Mouse (Mus musculus) stomach, postnatal 0 days (tissue): ENCODE measurements around the gene Card11. TPM values are rescaled to one million over a fixed set of nuclear protein-coding genes. Genes with fewer than 3 reads are reported as not detected.

Experiments used
- ATAC-seq: fragments of 200-750 bp; cut with Nextera tagmentation; 2 replicates; pipeline ENCODE4 v1.8.0; 2017; ENCODE audit not compliant: low FRiP score, low TSS enrichment
- DNase-seq: peaks from one replicate; pipeline ENCODE4 v3.0.0-alpha.2; 2016; ENCODE audit warnings: low spot score
- H3K27ac ChIP-seq: fragments of 300-500 bp; sonication (generic); replicated peaks from 2 replicates; pipeline ENCODE4 v1.5.1; 2014; ENCODE audit warnings: mild to moderate bottlenecking, control low read depth
- H3K27me3 ChIP-seq: fragments of 300-500 bp; sonication (generic); 2 replicates; pipeline ENCODE4 v1.6.1; 2014; ENCODE audit warnings: low read length; ENCODE audit not compliant: control insufficient read depth, insufficient read depth
- H3K36me3 ChIP-seq: fragments of 300-500 bp; sonication (generic); 2 replicates; pipeline ENCODE4 v1.6.1; 2014; ENCODE audit warnings: low read length, mixed read lengths; ENCODE audit not compliant: control insufficient read depth, insufficient read depth
- H3K4me1 ChIP-seq: fragments of 300-500 bp; sonication (generic); replicated peaks from 2 replicates; pipeline ENCODE4 v1.6.1; 2014; ENCODE audit warnings: antibody characterized with exemption; ENCODE audit not compliant: control insufficient read depth, insufficient read depth
- H3K4me2 ChIP-seq: fragments of 300-500 bp; sonication (generic); replicated peaks from 2 replicates; pipeline ENCODE4 v1.6.1; 2014; ENCODE audit warnings: low read depth, mild to moderate bottlenecking, control low read depth, moderate library complexity
- H3K4me3 ChIP-seq: fragments of 300-500 bp; sonication (generic); 2 replicates; pipeline ENCODE4 v1.5.1; 2014; ENCODE audit warnings: low read depth, low read length, control low read depth
- H3K9ac ChIP-seq: fragments of 300-500 bp; sonication (generic); 2 replicates; pipeline ENCODE4 v1.6.1; 2014; ENCODE audit warnings: mild to moderate bottlenecking, low read length, control low read depth, mixed read lengths
- H3K9me3 ChIP-seq: fragments of 300-500 bp; sonication (generic); 2 replicates; pipeline ENCODE4 v1.6.1; 2016; ENCODE audit warnings: low read length; ENCODE audit not compliant: control insufficient read depth
- CTCF ChIP-seq: IDR thresholded peaks from 2 replicates; pipeline ENCODE4 v1.5.1; 2016; ENCODE audit warnings: antibody characterized with exemption, low read depth, mild to moderate bottlenecking, moderate library complexity
- EP300 ChIP-seq: optimal IDR thresholded peaks from 2 replicates; pipeline ENCODE3; 2016; ENCODE audit warnings: antibody characterized with exemption
- WGBS: fragments of 180-500 bp; shearing (Covaris S2); extraction: QIAGEN DNeasy Blood & Tissue Kit; methylation state at CpG from one replicate; pipeline ENCODE4 v1.1.7; 2014; 5-methylcytosine and 5-hydroxymethylcytosine counted together
- polyA plus RNA-seq: library from polyadenylated mRNA; unstranded; fragments of >200 nt; fragmentation: Nextera tagmentation; extraction: Ambion mirVana; gene quantifications from 2 replicates; pipeline ENCODE4 v1.2.1, GENCODE M21; 2015

Gene Card11
- polyA plus RNA-seq, 1 experiment from 2014 or later = 0.13 TPM

- Histone ChIP-seq H3K27ac (no peak overlapping the region), H3K4me2 (no peak overlapping the region), H3K27me3 (no peaks in the 10 kb centered on the region), H3K4me3 (no peak overlapping the region), H3K9ac (no peak overlapping the region), H3K9me3 (no peaks in the 10 kb centered on the region), H3K4me1 (no peaks in the 10 kb centered on the region), H3K36me3 (no peaks in the 10 kb centered on the region)
- TF ChIP-seq CTCF (no peak), EP300 (no peak)
- 62% methylated on average over 1 of the region's 1 CpGs for WGBS
- ATAC-seq (no peak), DNase-seq (no peak)
Observed at GRCm38 (mm10) chr5:141038342-141038741, 38.0 kb upstream of the Card11 start.

GRCm38 (mm10) chr5:141035346-141035745 is 35.0 kb upstream of the Card11 start:
- TF ChIP-seq EP300 = no peak
- no peak for TF ChIP-seq CTCF
- H3K9ac ChIP-seq = no peak overlapping the region
- ATAC-seq (no peak), DNase-seq (no peak)
- no peak overlapping the region for H3K27ac ChIP-seq
- H3K27me3 ChIP-seq = no peaks in the 10 kb centered on the region
- no peaks in the 10 kb centered on the region for H3K36me3 ChIP-seq
- H3K9me3 ChIP-seq = no peaks in the 10 kb centered on the region
- H3K4me2 ChIP-seq = no peak overlapping the region
- H3K4me3 ChIP-seq = no peak overlapping the region
- H3K4me1 ChIP-seq = no peaks in the 10 kb centered on the region
- 64% methylated on average over 6 of the region's 6 CpGs for WGBS

DNA sequence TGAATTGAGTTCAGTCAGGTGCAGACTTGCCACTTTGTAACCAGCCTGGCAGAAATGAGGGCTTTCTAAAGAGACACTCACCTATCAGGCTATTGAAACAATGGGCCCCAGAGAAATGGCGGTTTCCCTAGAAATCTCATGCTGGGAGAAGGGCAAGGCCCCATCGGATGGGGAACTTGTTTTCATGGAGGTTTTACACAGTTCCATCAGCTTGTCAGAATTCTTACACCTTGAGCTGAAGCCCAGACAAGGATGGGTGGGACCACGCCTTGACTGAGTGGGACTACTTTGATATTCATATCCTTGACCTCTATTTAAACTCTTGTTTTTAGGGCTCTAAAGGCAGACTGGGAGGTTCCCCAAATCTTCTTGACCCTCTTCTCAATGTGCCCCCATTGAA is 33.9 kb upstream of the Card11 start:
- no peaks in the 10 kb centered on the region for H3K4me1 ChIP-seq
- 68% methylated on average over 3 of the region's 3 CpGs for WGBS

DNA sequence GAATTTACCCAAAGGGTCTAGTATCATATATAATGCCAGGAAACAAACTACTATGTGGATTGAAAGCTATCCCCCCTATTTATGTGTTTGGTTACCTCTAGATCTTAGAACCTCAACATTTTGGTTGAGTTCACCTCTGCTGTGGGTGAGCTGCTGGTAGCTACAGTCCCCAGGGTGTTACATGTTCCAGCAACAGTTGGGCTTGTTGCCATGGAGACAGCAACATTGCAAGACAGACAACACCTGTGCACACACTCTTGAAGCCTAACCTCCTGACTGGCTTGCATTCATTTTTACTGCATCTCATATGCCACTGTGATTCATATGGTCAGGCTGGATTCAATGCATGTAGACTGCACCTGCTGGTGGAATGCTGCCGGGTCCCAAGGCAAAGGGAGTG is 32.6 kb upstream of the Card11 start:
- no peaks in the 10 kb centered on the region for H3K4me1 ChIP-seq
- DNase-seq = no peak
- 67% methylated on average over 1 of the region's 1 CpGs for WGBS

More for the DNA sequence above, 33.9 kb upstream of the Card11 start:
- no peak overlapping the region for H3K4me3 ChIP-seq
- DNase-seq = no peak
- H3K4me2 ChIP-seq = no peak overlapping the region
- no peaks in the 10 kb centered on the region for H3K27me3 ChIP-seq
- H3K9me3 ChIP-seq = no peaks in the 10 kb centered on the region
- ATAC-seq = no peak
- TF ChIP-seq EP300 (no peak), CTCF (no peak)
- no peak overlapping the region for H3K27ac ChIP-seq
- H3K9ac ChIP-seq = no peak overlapping the region
- H3K36me3 ChIP-seq = no peaks in the 10 kb centered on the region

GRCm38 (mm10) chr5:141029364-141029763 is 29.0 kb upstream of the Card11 start:
- Histone ChIP-seq H3K4me1 (no peaks in the 10 kb centered on the region), H3K9me3 (no peaks in the 10 kb centered on the region), H3K36me3 (no peaks in the 10 kb centered on the region), H3K27ac (no peak overlapping the region), H3K4me2 (no peak overlapping the region), H3K27me3 (no peaks in the 10 kb centered on the region), H3K9ac (no peak overlapping the region), H3K4me3 (no peak overlapping the region)
- no peak for TF ChIP-seq EP300
- TF ChIP-seq CTCF = no peak
- WGBS = 79% methylated on average over 2 of the region's 2 CpGs
- DNase-seq = no peak
- no peak for ATAC-seq

More for the DNA sequence above, 32.6 kb upstream of the Card11 start:
- no peak overlapping the region for H3K4me3 ChIP-seq
- H3K9ac ChIP-seq = no peak overlapping the region
- no peak for ATAC-seq
- TF ChIP-seq CTCF = no peak
- no peak for TF ChIP-seq EP300
- no peak overlapping the region for H3K27ac ChIP-seq
- no peak overlapping the region for H3K4me2 ChIP-seq
- no peaks in the 10 kb centered on the region for H3K27me3 ChIP-seq
- H3K9me3 ChIP-seq = no peaks in the 10 kb centered on the region
- no peaks in the 10 kb centered on the region for H3K36me3 ChIP-seq

DNA sequence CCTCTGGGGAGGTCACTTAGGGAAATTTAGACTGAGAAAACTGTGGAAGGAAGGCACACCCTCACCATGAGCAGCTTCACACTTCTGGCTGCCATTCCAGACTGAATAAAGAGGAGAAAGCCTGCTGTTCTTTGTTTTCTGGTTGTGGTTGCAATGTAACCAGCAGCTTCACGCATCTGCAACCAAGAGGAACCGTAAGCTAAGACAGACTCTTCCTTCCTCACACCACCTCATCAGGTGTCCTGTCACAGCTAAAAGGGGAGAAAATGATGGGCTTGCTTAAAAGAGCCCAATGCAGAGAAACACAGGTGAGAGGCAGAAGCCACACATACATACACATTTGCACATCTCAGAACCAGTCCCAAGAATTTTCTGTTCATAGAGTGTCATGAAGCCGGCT is 25.3 kb upstream of the Card11 start:
- H3K36me3 ChIP-seq = no peaks in the 10 kb centered on the region
- DNase-seq = no peak
- H3K4me1 ChIP-seq = no peaks in the 10 kb centered on the region
- TF ChIP-seq CTCF (no peak), EP300 (no peak)
- H3K27ac ChIP-seq = no peak overlapping the region
- H3K9me3 ChIP-seq = 0 out of 2 replicates have a peak, but pooled peaks cover 3% of the 10 kb centered on the region
- WGBS = 94% methylated on average over 3 of the region's 3 CpGs
- H3K4me3 ChIP-seq = no peak overlapping the region
- H3K4me2 ChIP-seq = no peak overlapping the region
- H3K27me3 ChIP-seq = no peaks in the 10 kb centered on the region
- ATAC-seq = no peak
- no peak overlapping the region for H3K9ac ChIP-seq
